Mouse (Mus musculus): ENCODE measurements at regions not wholly inside any gene's neighbourhood (a gene's known extent, or its start where the extent isn't known, plus 50 kb on each side); places are given as distances from the start of the nearest gene placed in this dataset.

- no peak overlapping the region for H3K4me2 ChIP-seq (replicated peaks)
- no peaks in the 10 kb centered on the region for H3K27me3 ChIP-seq
- H3K27ac ChIP-seq = no peak overlapping the region
- H3K9me3 ChIP-seq (replicated peaks) = no peaks in the 10 kb centered on the region
- no peak for ATAC-seq (ENCODE audit: low FRiP score)
- no peak overlapping the region for H3K9ac ChIP-seq
- 50% methylated on average over 3 of the region's 3 CpGs for WGBS
- peaks cover 3% of the 10 kb centered on the region; the same call in 1 of the 2 replicates for H3K4me1 ChIP-seq
- no peak overlapping the region for H3K4me3 ChIP-seq
- no peaks in the 10 kb centered on the region for H3K36me3 ChIP-seq
These were observed 322.2 kb downstream of the Tshz3 start for GRCm38 (mm10) chr7:37020078-37020477.

- H3K4me3 ChIP-seq = no peak overlapping the region
- no peak overlapping the region for H3K27ac ChIP-seq
- ATAC-seq (ENCODE audit: low FRiP score) = no peak
- H3K4me2 ChIP-seq (replicated peaks) = no peak overlapping the region
- H3K9me3 ChIP-seq (replicated peaks) = no peaks in the 10 kb centered on the region
- H3K9ac ChIP-seq = no peak overlapping the region
- WGBS = 92% methylated on average over 7 of the region's 7 CpGs
- no peaks in the 10 kb centered on the region for H3K27me3 ChIP-seq
- H3K4me1 ChIP-seq = peaks cover 3% of the 10 kb centered on the region; the same call in 1 of the 2 replicates
- no peaks in the 10 kb centered on the region for H3K36me3 ChIP-seq
These were observed 326.6 kb downstream of the Tshz3 start for GRCm38 (mm10) chr7:37024501-37025025.

GRCm38 (mm10) chr7:37064582-37065458 lies 366.9 kb downstream of the Tshz3 start:
- Histone ChIP-seq H3K4me1 (no peaks in the 10 kb centered on the region), H3K4me3 (no peak overlapping the region), H3K9ac (no peak overlapping the region), H3K36me3 (no peaks in the 10 kb centered on the region), H3K27me3 (no peaks in the 10 kb centered on the region), H3K4me2 (replicated peaks) (no peak overlapping the region), H3K27ac (no peak overlapping the region), H3K9me3 (replicated peaks) (0 out of 2 replicates have a peak, but pooled peaks cover 2% of the 10 kb centered on the region)
- ATAC-seq (ENCODE audit: low FRiP score) = no peak
- WGBS = 79% methylated on average over 8 of the region's 8 CpGs

- Histone ChIP-seq H3K4me3 (no peak overlapping the region), H3K27ac (no peak overlapping the region), H3K4me1 (peaks cover 6% of the 10 kb centered on the region), H3K9me3 (replicated peaks) (no peaks in the 10 kb centered on the region), H3K4me2 (replicated peaks) (no peak overlapping the region), H3K27me3 (no peaks in the 10 kb centered on the region), H3K9ac (no peak overlapping the region), H3K36me3 (no peaks in the 10 kb centered on the region)
- no peak for ATAC-seq (ENCODE audit: low FRiP score)
- 62% methylated on average over 6 of the region's 6 CpGs for WGBS
These were observed 379.8 kb downstream of the Tshz3 start for GRCm38 (mm10) chr7:37077698-37078097.

GRCm38 (mm10) chr7:37078140-37078539 lies 380.2 kb downstream of the Tshz3 start:
- ATAC-seq (ENCODE audit: low FRiP score) = no peak
- H3K4me1 ChIP-seq = peaks cover 6% of the 10 kb centered on the region
- no peak overlapping the region for H3K9ac ChIP-seq
- WGBS = 69% methylated on average over 7 of the region's 7 CpGs
- H3K27me3 ChIP-seq = no peaks in the 10 kb centered on the region
- no peak overlapping the region for H3K4me2 ChIP-seq (replicated peaks)
- no peak overlapping the region for H3K27ac ChIP-seq
- no peaks in the 10 kb centered on the region for H3K36me3 ChIP-seq
- no peak overlapping the region for H3K4me3 ChIP-seq
- H3K9me3 ChIP-seq (replicated peaks) = no peaks in the 10 kb centered on the region

- WGBS = 94% methylated on average over 3 of the region's 3 CpGs
These were observed 391.8 kb downstream of the Tshz3 start for GRCm38 (mm10) chr7:37089726-37090125.

GRCm38 (mm10) chr7:37092572-37092971 lies 394.7 kb downstream of the Tshz3 start:
- Histone ChIP-seq H3K27ac (no peak overlapping the region), H3K4me2 (replicated peaks) (no peak overlapping the region)
- WGBS = 89% methylated on average over 6 of the region's 6 CpGs

More at GRCm38 (mm10) chr7:37089726-37090125, 391.8 kb downstream of the Tshz3 start:
- H3K27me3 ChIP-seq = no peaks in the 10 kb centered on the region
- H3K9me3 ChIP-seq (replicated peaks) = no peaks in the 10 kb centered on the region
- ATAC-seq (ENCODE audit: low FRiP score) = no peak
- H3K4me3 ChIP-seq = no peak overlapping the region
- H3K4me1 ChIP-seq = no peaks in the 10 kb centered on the region
- no peak overlapping the region for H3K27ac ChIP-seq
- H3K4me2 ChIP-seq (replicated peaks) = no peak overlapping the region
- no peak overlapping the region for H3K9ac ChIP-seq
- no peaks in the 10 kb centered on the region for H3K36me3 ChIP-seq

GRCm38 (mm10) chr7:37093721-37094120 lies 395.8 kb downstream of the Tshz3 start:
- H3K27me3 ChIP-seq = no peaks in the 10 kb centered on the region
- H3K4me1 ChIP-seq = peaks cover 3% of the 10 kb centered on the region
- no peaks in the 10 kb centered on the region for H3K36me3 ChIP-seq
- no peak overlapping the region for H3K27ac ChIP-seq
- H3K4me3 ChIP-seq = no peak overlapping the region
- H3K4me2 ChIP-seq (replicated peaks) = no peak overlapping the region
- WGBS = 74% methylated on average over 3 of the region's 3 CpGs
- no peak overlapping the region for H3K9ac ChIP-seq
- no peak for ATAC-seq (ENCODE audit: low FRiP score)
- H3K9me3 ChIP-seq (replicated peaks) = no peaks in the 10 kb centered on the region

More at GRCm38 (mm10) chr7:37092572-37092971, 394.7 kb downstream of the Tshz3 start:
- H3K27me3 ChIP-seq = no peaks in the 10 kb centered on the region
- no peaks in the 10 kb centered on the region for H3K4me1 ChIP-seq
- no peak for ATAC-seq (ENCODE audit: low FRiP score)
- H3K9me3 ChIP-seq (replicated peaks) = no peaks in the 10 kb centered on the region
- H3K4me3 ChIP-seq = no peak overlapping the region
- no peaks in the 10 kb centered on the region for H3K36me3 ChIP-seq
- no peak overlapping the region for H3K9ac ChIP-seq

- no peak overlapping the region for H3K4me3 ChIP-seq
- H3K4me1 ChIP-seq = peaks cover 6% of the 10 kb centered on the region
- H3K9me3 ChIP-seq (replicated peaks) = no peaks in the 10 kb centered on the region
- H3K27ac ChIP-seq = no peak overlapping the region
- H3K27me3 ChIP-seq = no peaks in the 10 kb centered on the region
- H3K4me2 ChIP-seq (replicated peaks) = no peak overlapping the region
- H3K9ac ChIP-seq = no peak overlapping the region
- 82% methylated on average over 11 of the region's 11 CpGs for WGBS
- no peak for ATAC-seq (ENCODE audit: low FRiP score)
- H3K36me3 ChIP-seq = no peaks in the 10 kb centered on the region
These were observed 397.9 kb downstream of the Tshz3 start for GRCm38 (mm10) chr7:37095839-37096238.

GRCm38 (mm10) chr7:37096291-37096690 lies 398.4 kb downstream of the Tshz3 start:
- H3K27me3 ChIP-seq = no peaks in the 10 kb centered on the region
- 91% methylated on average over 5 of the region's 5 CpGs for WGBS
- ATAC-seq (ENCODE audit: low FRiP score) = no peak
- H3K9ac ChIP-seq = no peak overlapping the region
- H3K9me3 ChIP-seq (replicated peaks) = no peaks in the 10 kb centered on the region
- H3K4me1 ChIP-seq = peaks cover 6% of the 10 kb centered on the region
- H3K36me3 ChIP-seq = no peaks in the 10 kb centered on the region
- no peak overlapping the region for H3K4me2 ChIP-seq (replicated peaks)
- H3K27ac ChIP-seq = no peak overlapping the region
- no peak overlapping the region for H3K4me3 ChIP-seq

- H3K9ac ChIP-seq = no peak overlapping the region
- no peaks in the 10 kb centered on the region for H3K9me3 ChIP-seq (replicated peaks)
- WGBS = 27% methylated on average over 5 of the region's 5 CpGs
- no peak overlapping the region for H3K4me2 ChIP-seq (replicated peaks)
- H3K36me3 ChIP-seq = no peaks in the 10 kb centered on the region
- H3K27me3 ChIP-seq = no peaks in the 10 kb centered on the region
- peaks cover 6% of the 10 kb centered on the region for H3K4me1 ChIP-seq
- H3K27ac ChIP-seq = no peak overlapping the region
- 0 out of 2 replicates have a peak, but pooled peaks have one; percentile 26 for ATAC-seq (ENCODE audit: low FRiP score)
- no peak overlapping the region for H3K4me3 ChIP-seq
These were observed 401.0 kb downstream of the Tshz3 start for GRCm38 (mm10) chr7:37098950-37099349.

GRCm38 (mm10) chr7:37104671-37105070 lies 406.8 kb downstream of the Tshz3 start:
- no peak overlapping the region for H3K4me3 ChIP-seq
- 86% methylated on average over 9 of the region's 9 CpGs for WGBS

GRCm38 (mm10) chr7:37111071-37111470 lies 413.2 kb downstream of the Tshz3 start:
- WGBS = 60% methylated on average over 6 of the region's 6 CpGs
- Histone ChIP-seq H3K9ac (no peak overlapping the region), H3K36me3 (no peaks in the 10 kb centered on the region), H3K27ac (no peak overlapping the region), H3K4me3 (no peak overlapping the region), H3K4me1 (no peaks in the 10 kb centered on the region), H3K9me3 (replicated peaks) (no peaks in the 10 kb centered on the region), H3K4me2 (replicated peaks) (no peak overlapping the region), H3K27me3 (no peaks in the 10 kb centered on the region)
- no peak for ATAC-seq (ENCODE audit: low FRiP score)

More at GRCm38 (mm10) chr7:37104671-37105070, 406.8 kb downstream of the Tshz3 start:
- ATAC-seq (ENCODE audit: low FRiP score) = no peak
- H3K36me3 ChIP-seq = no peaks in the 10 kb centered on the region
- H3K9ac ChIP-seq = no peak overlapping the region
- no peaks in the 10 kb centered on the region for H3K27me3 ChIP-seq
- H3K9me3 ChIP-seq (replicated peaks) = no peaks in the 10 kb centered on the region
- H3K4me2 ChIP-seq (replicated peaks) = no peak overlapping the region
- no peak overlapping the region for H3K27ac ChIP-seq
- H3K4me1 ChIP-seq = no peaks in the 10 kb centered on the region
